Mouse (Mus musculus) MN1 (cell line): ENCODE measurements around the gene Snurf.

Source experiments
- DNase-seq: peaks from one replicate; pipeline ENCODE4 v3.0.0-alpha.2; 2016; ENCODE audit warnings: low spot score

The Snurf gene

DNA sequence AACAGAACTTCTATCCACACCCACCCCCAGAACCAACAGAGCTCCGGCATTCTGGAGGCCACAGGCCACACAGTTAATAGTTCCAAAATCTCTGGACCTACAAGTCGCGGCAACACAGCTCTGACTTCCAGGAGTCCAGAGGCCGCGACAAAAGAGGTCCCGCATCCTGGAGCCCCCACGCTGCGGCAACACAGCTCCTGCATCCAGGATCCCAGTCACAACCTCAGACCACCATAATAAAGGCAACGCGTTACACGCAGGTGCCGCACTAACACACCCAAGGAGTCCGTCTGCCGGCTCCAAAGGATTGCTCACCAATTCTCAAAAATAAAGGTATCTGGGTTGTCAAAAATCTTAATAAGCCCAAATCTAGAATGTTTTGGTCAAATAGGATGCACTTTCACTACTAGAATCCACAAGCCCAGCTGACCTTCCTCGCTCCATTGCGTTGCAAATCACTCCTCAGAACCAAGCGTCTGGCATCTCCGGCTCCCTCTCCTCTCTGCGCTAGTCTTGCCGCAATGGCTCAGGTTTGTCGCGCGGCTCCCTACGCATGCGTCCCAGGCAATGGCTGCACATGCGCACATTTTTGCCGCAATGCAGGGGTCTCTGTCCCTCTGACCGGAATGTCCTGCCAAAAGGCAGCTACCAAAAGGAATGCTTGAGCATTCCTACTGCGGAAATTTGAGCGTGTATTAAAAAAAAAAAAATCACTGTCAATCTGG, at the start of gene Snurf, which contains the start of gene Gm38393:
Gene Snurf (minus strand): TSS at position 444 of the 725 bp plus-strand sequence.
Gene Gm38393 (minus strand): TSS at position 459 of the 725 bp plus-strand sequence.
- DNase-seq, result peak; percentile 58

DNA sequence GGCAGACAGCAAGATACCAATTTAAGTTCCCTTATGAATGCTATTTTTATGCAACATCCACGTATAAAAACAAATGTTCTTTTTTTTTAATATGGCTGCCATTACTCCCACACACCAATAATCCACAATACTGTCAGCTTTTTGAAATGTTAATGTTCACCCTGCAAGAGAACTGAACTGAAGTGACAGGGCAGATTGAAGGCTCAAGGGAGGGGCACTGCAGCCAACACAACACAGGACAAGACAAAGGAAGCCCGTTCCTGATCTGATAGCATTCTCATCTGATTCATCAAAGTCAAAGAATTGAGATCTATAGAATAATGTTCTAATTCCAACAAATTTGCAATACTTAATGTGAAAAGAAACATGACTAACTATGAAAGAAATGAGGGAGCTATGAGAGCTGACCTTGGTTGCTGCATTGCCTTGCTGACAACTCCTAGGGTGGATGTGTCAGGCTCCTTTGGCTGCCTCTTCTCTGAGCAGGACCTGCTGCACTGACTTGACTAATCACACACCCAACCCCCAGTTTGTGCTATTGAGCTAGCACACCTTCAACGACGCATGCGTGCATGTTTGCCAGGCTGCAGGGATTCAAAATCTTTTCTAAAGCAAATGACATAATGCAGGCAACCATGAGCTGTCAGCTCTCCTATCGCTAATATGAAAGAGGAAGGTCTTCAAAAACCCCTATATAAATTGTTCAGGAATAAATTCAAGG, 42.8 kb upstream of the Snurf start:
- DNase-seq, result no peak

DNA sequence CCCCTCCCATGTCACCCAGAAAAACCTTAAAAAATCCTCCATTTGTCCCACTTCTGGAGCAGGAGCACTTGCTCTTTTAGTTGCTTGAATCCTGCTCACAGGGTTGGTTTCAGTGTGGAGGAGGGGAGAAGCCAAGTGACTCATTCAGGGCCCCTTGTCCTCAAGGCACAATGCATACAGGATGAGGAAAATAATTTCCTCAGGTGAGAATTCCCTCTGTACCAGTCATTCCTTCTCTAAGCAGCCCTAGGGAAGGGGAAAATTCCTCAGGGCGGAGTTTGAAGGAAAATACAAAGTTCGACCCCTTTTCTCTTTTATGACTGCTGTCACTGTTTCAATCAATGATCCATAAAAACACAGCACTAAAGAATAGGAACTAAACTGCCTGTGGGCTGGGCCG, 8.3 kb upstream of the Snurf start:
- DNase-seq, result no peak

DNA sequence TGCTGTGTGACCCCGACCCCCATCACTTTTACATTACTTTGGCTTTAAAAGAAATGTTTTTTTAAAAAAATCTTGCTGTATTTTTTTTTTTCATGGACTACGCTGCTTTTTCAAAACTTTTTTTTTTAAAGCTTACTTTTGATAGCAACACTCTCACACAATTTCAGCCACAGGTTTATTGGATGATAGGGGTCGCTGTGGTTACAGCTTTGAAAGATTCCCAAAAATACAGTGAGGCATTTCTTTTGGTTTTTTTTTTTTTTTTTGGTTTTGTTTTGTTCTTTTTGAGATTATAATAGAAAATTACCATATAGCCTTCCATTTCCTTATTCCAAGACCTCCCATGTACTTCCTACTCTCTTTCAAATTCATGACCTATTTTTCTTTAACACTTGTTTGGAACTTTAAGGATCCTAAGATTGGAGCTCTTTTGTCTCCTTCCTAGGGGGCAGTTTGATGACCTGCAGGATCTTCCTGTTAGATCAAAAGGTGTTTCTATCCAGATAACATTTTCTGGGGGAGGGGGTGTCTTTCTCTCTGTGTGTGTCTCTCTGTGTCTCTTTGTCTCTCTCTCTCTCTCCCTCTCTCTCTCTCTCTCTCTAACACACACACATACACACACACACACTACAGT, 3.0 kb upstream of the Snurf start:
- DNase-seq, result no peak

DNA sequence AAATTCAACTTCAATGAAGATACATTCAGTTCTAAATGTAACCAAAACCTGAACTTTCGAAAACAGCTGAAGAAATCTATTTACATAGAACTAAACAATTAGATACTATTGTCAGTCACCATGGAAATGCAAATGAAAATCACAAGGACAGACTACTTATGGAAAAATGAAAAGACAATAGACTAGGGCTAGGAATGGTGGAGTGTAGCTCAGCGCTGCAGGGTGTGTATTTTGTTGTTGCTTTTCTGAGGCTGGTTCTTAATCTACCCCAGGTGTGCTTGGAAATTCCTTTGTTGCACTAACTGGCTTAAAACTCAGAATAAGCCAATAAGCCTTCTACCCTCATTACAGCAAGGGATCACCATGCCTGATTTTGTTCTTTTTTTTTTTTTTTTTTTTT, 1.4 kb upstream of the Snurf start:
- DNase-seq, result no peak

DNA sequence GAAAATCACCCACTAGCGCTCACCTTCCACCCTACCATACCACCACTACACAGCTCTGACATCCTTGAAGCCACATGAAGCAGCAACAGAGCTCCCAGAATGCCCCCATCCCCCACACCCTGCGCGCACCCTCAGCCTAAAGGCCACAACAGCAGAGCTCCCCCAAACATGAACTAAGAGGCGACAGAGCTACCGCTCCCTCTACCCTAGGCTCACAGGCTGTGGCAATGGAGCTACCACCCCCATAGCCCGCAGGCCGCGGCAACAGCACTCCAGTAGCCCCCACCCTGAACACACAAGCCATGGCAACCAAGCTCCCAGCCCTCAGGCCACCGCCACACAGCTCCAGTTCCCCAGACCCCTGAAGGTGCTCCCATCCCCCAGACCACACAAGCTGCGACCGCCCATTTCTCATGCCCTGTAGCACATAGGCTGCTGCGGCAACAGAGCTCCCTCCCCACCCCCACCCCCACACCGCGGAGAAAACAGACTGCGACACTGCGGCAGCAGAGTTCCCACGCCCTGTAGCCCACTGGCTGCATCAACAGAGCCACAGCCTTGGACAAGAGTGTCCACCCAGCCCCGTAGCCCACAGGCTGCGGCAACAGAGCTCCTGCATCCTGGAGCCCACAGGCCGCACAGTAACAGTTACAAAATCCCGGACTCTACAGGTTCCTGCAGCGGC, 786 bp downstream of the Snurf start:
- DNase-seq, result peak; percentile 34

DNA sequence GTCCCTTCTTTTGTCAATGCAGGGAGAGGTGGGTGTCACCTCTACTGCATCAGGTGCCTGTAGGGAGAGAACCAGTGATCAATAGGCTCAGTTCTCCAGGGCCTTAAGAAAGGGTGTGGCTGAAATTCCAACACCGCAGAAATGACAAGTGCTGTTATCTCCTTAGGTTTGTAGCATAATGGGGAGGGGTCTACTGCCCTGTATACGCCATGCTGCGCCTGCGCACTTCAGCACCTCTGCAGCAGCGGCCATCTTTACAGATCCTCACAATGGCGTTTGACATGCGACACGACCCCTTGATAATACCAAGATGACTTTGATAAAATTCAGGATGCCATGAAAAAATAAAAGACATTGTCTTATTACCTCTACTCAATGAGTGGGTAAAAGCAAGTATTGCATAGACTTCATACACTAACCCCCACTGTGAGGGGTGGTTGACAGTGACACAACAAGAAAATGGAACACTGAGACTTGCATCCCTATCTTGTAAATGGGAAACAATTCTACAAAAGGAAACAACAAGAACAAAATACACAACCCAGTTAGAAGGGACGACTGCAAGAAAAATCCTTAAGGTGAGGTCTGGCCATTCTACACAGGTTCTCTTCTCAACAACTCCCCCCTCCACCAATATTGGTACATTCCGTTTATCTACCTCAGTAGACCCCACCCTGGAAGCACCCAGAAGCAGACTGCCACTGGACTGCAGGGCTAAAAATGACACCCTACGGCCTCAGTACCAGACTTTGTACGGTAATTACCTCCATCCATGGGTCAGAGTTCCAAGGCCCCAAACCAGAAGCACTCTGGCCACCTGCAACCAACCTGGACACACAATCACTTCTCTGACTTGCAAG, 1.6 kb downstream of the Snurf start:
- no peak for DNase-seq

DNA sequence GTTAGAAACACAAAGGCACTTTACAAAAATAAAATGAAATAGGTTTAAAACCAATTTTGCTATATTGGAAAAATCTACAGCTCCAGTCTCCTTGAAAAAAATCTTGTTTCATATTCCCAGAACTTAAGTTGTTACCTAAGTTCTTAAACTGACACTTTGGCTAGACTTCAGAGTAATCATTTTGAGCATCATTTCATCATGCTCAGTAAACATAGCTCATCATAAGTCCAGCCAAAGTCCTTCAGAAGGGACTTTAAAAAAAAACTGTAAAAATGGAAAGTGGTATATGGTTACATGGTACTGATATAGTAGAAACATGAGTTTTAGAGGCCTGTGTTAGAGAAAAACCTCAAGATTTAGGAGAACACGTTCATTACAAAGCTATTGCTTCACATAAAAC, 26.2 kb downstream of the Snurf start:
- no peak for DNase-seq
